Mouse (Mus musculus): Measurements from ENCODE around the gene Ncstn. TPM values are rescaled to one million over a fixed set of nuclear protein-coding genes. Genes with fewer than 3 reads are reported as not detected.

The Ncstn gene
- 115 and 127 TPM in 2 replicates for polyA plus RNA-seq (2014; fragmentation: Nextera tagmentation; extraction: Ambion mirVana)

DNA sequence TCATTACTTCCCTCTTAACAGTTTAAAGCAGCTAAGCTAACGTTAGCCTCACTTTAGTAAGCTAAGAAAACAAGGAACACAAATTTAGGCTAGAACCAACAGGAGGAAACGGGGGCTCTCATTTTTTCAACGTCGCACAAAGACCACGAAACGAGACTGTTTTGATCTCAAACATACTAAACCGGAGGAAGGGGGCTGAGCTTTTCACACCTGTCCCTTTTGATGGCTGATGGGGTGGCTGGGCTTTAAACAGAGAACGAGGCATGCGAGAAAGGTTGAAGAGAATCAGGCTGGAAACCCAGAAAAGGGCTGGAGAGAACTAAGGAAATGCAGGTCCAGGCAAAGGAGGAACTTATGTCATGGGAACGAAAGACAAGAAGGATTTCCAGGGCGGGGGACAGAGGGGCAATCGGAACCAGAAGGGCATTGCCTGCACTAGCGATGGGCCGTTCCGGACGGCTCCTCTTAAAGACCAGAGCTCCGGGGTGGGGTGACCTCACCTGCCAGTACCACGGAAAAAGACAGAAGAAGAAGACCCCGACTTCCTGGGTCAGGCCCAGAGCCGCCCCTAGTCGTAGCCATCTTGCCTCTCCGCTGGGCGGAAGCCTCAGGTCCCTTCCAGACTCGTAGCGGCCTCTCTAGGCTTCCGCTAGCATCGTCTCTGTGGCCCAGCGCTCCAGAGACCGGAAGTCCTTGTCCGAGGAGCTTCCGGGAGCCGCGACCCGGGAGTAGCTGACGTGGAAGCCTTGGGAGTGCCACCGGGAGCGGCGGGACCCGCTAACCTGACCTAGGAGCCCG lies at the start of gene Ncstn, which contains the start of gene Copa:
TSS of gene Ncstn (minus strand) at position 695 of the 798 bp plus-strand sequence.
TSS of gene Copa (plus strand) at position 429 of the 798 bp plus-strand sequence.
- under 1% methylated on average over 40 of the region's 40 CpGs for WGBS
- H3K4me3 ChIP-seq (ENCODE audit: low read depth, low read length) = peak within 1 kb of the TSS; percentile 65
- peak; percentile 98 for ATAC-seq (ENCODE audit: low read depth)
- H3K36me3 ChIP-seq (ENCODE audit: control insufficient read depth, insufficient read depth, low read length) = peaks cover 15% of the 10 kb centered on the region
- H3K27ac ChIP-seq (ENCODE audit: low read depth, low read length) = peak within 1 kb of the TSS; percentile 58
- H3K9me3 ChIP-seq (ENCODE audit: control insufficient read depth, low read length) = no peaks in the 10 kb centered on the region
- peak within 1 kb of the TSS; percentile 70 for H3K9ac ChIP-seq (replicated peaks; ENCODE audit: low read depth, low read length)
- H3K4me1 ChIP-seq (ENCODE audit: control insufficient read depth, insufficient read depth, low read length) = peaks cover 11% of the 10 kb centered on the region; the same call in 1 of the 2 replicates
- H3K27me3 ChIP-seq (ENCODE audit: control insufficient read depth, insufficient read depth, low read length) = no peaks in the 10 kb centered on the region
- H3K4me2 ChIP-seq (ENCODE audit: low read depth, low read length) = peak within 1 kb of the TSS; percentile 68

DNA sequence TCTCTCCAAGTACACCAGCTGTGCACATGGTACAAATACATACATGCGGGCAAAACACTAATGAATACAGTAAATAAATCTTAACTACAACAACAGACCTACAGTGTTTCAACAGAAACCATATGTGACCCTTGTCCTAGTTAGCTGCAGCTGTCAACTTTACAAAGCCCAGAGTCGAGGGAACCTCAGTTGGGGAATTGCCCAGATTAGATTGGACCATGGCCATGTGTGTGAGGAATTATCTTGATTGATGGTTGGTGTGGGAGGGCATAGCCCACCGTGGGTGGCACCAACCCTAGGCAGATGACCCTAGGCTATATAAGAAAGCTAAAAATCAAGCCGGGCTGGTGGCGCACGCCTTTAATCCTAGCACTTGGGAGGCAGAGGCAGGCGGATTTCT lies 49.7 kb upstream of the Ncstn start:
- Histone ChIP-seq H3K9ac (replicated peaks; ENCODE audit: low read depth, low read length) (no peak overlapping the region), H3K27me3 (ENCODE audit: control insufficient read depth, insufficient read depth, low read length) (no peaks in the 10 kb centered on the region), H3K36me3 (ENCODE audit: control insufficient read depth, insufficient read depth, low read length) (peaks cover 38% of the 10 kb centered on the region), H3K4me1 (ENCODE audit: control insufficient read depth, insufficient read depth, low read length) (peaks cover 6% of the 10 kb centered on the region), H3K4me3 (ENCODE audit: low read depth, low read length) (no peak overlapping the region), H3K4me2 (ENCODE audit: low read depth, low read length) (no peak overlapping the region), H3K27ac (ENCODE audit: low read depth, low read length) (no peak overlapping the region), H3K9me3 (ENCODE audit: control insufficient read depth, low read length) (no peaks in the 10 kb centered on the region)
- 88% methylated on average over 7 of the region's 7 CpGs for WGBS
- ATAC-seq (ENCODE audit: low read depth) = no peak

DNA sequence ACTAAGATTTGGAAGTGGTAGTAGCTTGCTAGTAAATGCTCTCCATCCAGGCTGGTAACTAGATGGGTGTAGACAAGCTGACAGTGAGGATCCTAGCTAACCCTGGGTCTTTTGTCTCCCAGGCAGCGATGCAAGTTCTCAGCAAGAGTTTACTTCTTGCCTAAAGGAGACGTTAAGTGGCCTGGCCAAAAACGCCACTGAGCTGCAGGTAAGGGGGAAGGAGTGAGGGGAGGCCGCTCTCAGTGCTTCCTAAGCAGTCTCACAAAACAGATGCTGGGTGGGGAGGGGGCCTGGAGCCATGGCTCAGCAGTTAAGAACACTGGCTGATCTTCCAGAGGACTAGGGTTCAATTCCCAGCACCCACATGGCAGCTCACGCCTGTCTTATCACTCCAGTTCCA lies 47.2 kb upstream of the Ncstn start:
- Histone ChIP-seq H3K4me3 (ENCODE audit: low read depth, low read length) (no peak overlapping the region), H3K27me3 (ENCODE audit: control insufficient read depth, insufficient read depth, low read length) (no peaks in the 10 kb centered on the region), H3K4me1 (ENCODE audit: control insufficient read depth, insufficient read depth, low read length) (peaks cover 8% of the 10 kb centered on the region), H3K36me3 (ENCODE audit: control insufficient read depth, insufficient read depth, low read length) (peaks cover 33% of the 10 kb centered on the region), H3K9me3 (ENCODE audit: control insufficient read depth, low read length) (no peaks in the 10 kb centered on the region), H3K9ac (replicated peaks; ENCODE audit: low read depth, low read length) (no peak overlapping the region), H3K4me2 (ENCODE audit: low read depth, low read length) (no peak overlapping the region), H3K27ac (ENCODE audit: low read depth, low read length) (no peak overlapping the region)
- 92% methylated on average over 5 of the region's 5 CpGs for WGBS
- ATAC-seq (ENCODE audit: low read depth) = no peak

DNA sequence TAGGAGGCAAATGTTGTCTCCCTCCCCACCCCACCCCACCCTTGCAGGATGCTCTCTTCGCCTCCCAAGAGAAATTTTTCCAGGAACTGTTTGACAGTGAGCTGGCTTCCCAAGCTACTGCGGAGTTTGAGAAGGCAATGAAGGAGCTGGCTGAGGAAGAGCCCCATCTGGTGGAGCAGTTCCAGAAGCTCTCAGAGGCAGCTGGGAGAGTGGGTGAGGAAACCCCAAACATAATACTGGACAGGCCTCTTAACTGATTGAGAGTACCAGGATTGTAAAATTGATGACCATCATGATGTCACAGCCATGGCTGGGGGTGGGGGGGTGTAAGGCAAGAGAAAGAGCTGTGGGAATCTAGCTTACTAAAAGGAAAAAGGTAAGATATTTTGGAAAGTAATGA lies 46.5 kb upstream of the Ncstn start:
- 73% methylated on average over 2 of the region's 2 CpGs for WGBS
- H3K36me3 ChIP-seq (ENCODE audit: control insufficient read depth, insufficient read depth, low read length) = peaks cover 26% of the 10 kb centered on the region
- H3K27ac ChIP-seq (ENCODE audit: low read depth, low read length) = no peak overlapping the region
- no peaks in the 10 kb centered on the region for H3K27me3 ChIP-seq (ENCODE audit: control insufficient read depth, insufficient read depth, low read length)
- no peak overlapping the region for H3K4me3 ChIP-seq (ENCODE audit: low read depth, low read length)
- peaks cover 8% of the 10 kb centered on the region for H3K4me1 ChIP-seq (ENCODE audit: control insufficient read depth, insufficient read depth, low read length)
- no peaks in the 10 kb centered on the region for H3K9me3 ChIP-seq (ENCODE audit: control insufficient read depth, low read length)
- H3K9ac ChIP-seq (replicated peaks; ENCODE audit: low read depth, low read length) = no peak overlapping the region
- ATAC-seq (ENCODE audit: low read depth) = no peak
- H3K4me2 ChIP-seq (ENCODE audit: low read depth, low read length) = no peak overlapping the region

DNA sequence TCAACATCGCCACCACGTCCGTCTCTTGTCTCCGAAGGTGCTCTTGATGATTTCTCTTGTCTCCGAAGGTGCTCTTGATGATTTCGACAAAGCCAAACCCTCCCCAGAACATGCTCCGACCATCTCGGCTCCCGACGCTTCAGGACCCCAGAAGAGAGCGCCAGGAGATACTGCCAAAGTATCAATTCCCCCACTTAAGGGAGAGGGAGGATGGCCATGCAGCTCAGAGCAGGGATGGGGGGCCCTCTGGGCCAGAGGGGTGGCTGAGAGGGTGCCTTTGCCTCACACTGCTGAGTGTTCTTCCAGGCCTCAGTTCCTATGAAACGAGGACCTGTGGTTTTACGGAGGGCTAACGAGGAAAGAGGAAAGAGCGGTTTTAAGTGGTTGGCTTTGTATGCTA lies 46.0 kb upstream of the Ncstn start:
- H3K36me3 ChIP-seq (ENCODE audit: control insufficient read depth, insufficient read depth, low read length) = peaks cover 21% of the 10 kb centered on the region
- peaks cover 8% of the 10 kb centered on the region for H3K4me1 ChIP-seq (ENCODE audit: control insufficient read depth, insufficient read depth, low read length)
- H3K27ac ChIP-seq (ENCODE audit: low read depth, low read length) = no peak overlapping the region
- no peaks in the 10 kb centered on the region for H3K9me3 ChIP-seq (ENCODE audit: control insufficient read depth, low read length)
- H3K27me3 ChIP-seq (ENCODE audit: control insufficient read depth, insufficient read depth, low read length) = no peaks in the 10 kb centered on the region
- ATAC-seq (ENCODE audit: low read depth) = no peak
- H3K4me2 ChIP-seq (ENCODE audit: low read depth, low read length) = no peak overlapping the region
- 94% methylated on average over 15 of the region's 15 CpGs for WGBS
- H3K9ac ChIP-seq (replicated peaks; ENCODE audit: low read depth, low read length) = no peak overlapping the region
- no peak overlapping the region for H3K4me3 ChIP-seq (ENCODE audit: low read depth, low read length)

DNA sequence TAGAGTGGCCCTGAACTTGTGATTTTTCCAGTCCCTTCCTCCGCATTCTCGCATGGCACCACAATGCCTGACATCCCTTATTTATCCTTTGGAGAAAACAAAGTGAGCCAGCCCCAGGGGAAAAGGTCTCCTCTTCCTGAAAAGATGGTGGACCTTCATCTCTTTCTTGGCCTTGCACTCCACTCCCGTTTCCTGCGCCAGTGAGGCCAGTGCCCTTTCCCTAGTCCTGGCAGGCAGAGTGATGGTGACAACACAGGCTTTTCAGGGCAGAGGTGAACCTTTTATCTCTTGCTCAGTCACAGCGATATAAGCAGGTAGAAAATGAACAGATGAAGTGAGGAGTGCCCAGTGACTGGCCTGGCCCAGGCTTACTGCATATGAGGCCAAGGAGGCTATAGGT lies 44.9 kb upstream of the Ncstn start:
- H3K9me3 ChIP-seq (ENCODE audit: control insufficient read depth, low read length) = no peaks in the 10 kb centered on the region
- peak overlapping the region; percentile 69 for H3K9ac ChIP-seq (replicated peaks; ENCODE audit: low read depth, low read length)
- ATAC-seq (ENCODE audit: low read depth) = no peak
- peaks cover 22% of the 10 kb centered on the region for H3K36me3 ChIP-seq (ENCODE audit: control insufficient read depth, insufficient read depth, low read length)
- peak overlapping the region; percentile 78 for H3K4me2 ChIP-seq (ENCODE audit: low read depth, low read length)
- H3K27ac ChIP-seq (ENCODE audit: low read depth, low read length) = no peak overlapping the region
- 57% methylated on average over 5 of the region's 5 CpGs for WGBS
- H3K27me3 ChIP-seq (ENCODE audit: control insufficient read depth, insufficient read depth, low read length) = no peaks in the 10 kb centered on the region
- H3K4me1 ChIP-seq (ENCODE audit: control insufficient read depth, insufficient read depth, low read length) = peaks cover 8% of the 10 kb centered on the region
- peak overlapping the region; percentile 82 for H3K4me3 ChIP-seq (ENCODE audit: low read depth, low read length)

- WGBS = 1% methylated on average over 42 of the region's 42 CpGs
- peak; percentile 98 for ATAC-seq (ENCODE audit: low read depth)
- Histone ChIP-seq H3K27ac (ENCODE audit: low read depth, low read length) (no peak within 1 kb of the TSS), H3K9me3 (ENCODE audit: control insufficient read depth, low read length) (no peaks in the 10 kb centered on the region), H3K4me3 (ENCODE audit: low read depth, low read length) (peak within 1 kb of the TSS; percentile 82), H3K27me3 (ENCODE audit: control insufficient read depth, insufficient read depth, low read length) (no peaks in the 10 kb centered on the region), H3K36me3 (ENCODE audit: control insufficient read depth, insufficient read depth, low read length) (peaks cover 23% of the 10 kb centered on the region), H3K4me2 (ENCODE audit: low read depth, low read length) (peak within 1 kb of the TSS; percentile 78), H3K4me1 (ENCODE audit: control insufficient read depth, insufficient read depth, low read length) (peaks cover 8% of the 10 kb centered on the region), H3K9ac (replicated peaks; ENCODE audit: low read depth, low read length) (peak within 1 kb of the TSS; percentile 69)
These were observed 44.1 kb upstream of the Ncstn start, which contains the start of gene Pex19 for GRCm38 (mm10) chr1:172126376-172127347. Gene Pex19 (plus strand): TSS chr1:172126755.

GRCm38 (mm10) chr1:172124572-172124971 lies 42.0 kb upstream of the Ncstn start:
- no peak for ATAC-seq (ENCODE audit: low read depth)
- Histone ChIP-seq H3K27me3 (ENCODE audit: control insufficient read depth, insufficient read depth, low read length) (no peaks in the 10 kb centered on the region), H3K9ac (replicated peaks; ENCODE audit: low read depth, low read length) (no peak overlapping the region), H3K36me3 (ENCODE audit: control insufficient read depth, insufficient read depth, low read length) (peaks cover 36% of the 10 kb centered on the region), H3K27ac (ENCODE audit: low read depth, low read length) (no peak overlapping the region), H3K4me1 (ENCODE audit: control insufficient read depth, insufficient read depth, low read length) (peaks cover 8% of the 10 kb centered on the region), H3K4me2 (ENCODE audit: low read depth, low read length) (no peak overlapping the region), H3K4me3 (ENCODE audit: low read depth, low read length) (no peak overlapping the region), H3K9me3 (ENCODE audit: control insufficient read depth, low read length) (no peaks in the 10 kb centered on the region)
- WGBS = 90% methylated on average over 6 of the region's 6 CpGs
